Mouse (Mus musculus) cerebellum, adult 9-10 months (tissue): ENCODE measurements around the gene Vmn1r94.
"Not testable (repeated sequence)": the region's sequence is repeated elsewhere in the genome, so short reads cannot be mapped to it uniquely, and the experiment has no call there.

Experiments used
- DNase-seq: peaks from one replicate; pipeline ENCODE4 v3.0.0; 2022

Vmn1r94 gene

DNA sequence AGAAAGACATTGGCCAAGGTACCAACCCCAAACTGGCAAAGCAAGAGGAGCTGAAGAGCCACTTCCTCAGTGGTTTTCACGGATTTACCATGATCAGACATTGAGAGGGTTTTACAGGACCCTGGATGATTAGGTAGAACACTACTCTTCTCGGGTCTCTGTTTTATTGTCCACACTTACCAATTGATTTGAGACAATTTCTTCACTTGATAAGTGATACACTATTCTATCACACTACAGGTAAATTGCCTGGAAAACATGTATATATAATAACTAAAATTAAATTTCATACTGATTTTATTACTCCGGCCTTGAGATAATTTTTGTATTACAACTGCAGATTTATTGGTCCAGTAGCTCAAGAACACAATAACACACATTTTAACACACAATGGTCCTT is at the start of gene Vmn1r94:
Vmn1r94 (minus strand) TSS at position 101 of the 400 bp plus-strand sequence.
- DNase-seq = not testable (repeated sequence)

DNA sequence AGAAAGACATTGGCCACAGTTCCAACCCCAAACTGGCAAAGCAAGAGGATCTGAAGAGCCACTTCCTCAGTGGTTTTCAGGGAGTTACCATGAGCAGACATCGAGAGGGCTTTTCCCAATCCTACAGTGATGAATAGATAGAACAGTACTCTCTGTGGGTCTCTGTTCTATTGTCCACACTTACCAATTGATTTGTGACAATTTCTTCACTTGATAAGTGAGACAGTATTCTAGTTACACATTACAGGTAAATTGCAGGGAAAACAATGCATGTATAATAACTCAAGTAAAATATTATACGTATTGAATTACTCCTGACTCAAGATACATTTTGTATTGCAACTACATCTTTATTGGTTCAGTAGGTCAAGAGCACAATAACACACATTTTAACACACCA is 37.3 kb upstream of the Vmn1r94 start, which contains the start of gene Gm6164:
Gm6164 (minus strand) TSS at position 101 of the 400 bp plus-strand sequence.
- DNase-seq = not testable (repeated sequence)

DNA sequence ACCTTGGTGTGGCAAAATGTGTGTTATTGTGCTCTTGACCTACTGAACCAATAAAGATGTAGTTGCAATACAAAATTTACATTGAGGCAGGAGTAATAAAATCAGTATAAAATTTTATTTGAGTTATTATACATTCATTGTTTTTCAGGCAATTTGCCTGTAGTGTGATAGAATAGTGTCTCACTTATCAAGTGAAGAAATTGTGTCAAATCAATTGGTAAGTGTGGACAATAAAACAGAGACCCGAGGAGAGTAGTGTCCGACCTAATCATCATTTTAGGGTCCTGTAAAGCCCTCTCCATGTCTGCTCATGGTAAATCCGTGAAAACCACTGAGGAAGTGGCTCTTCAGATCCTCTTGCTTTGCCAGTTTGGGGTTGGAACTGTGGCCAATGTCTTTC is 25.2 kb upstream of the Vmn1r94 start, which contains the start of gene Vmn1r95:
Vmn1r95 (plus strand) TSS at position 301 of the 400 bp plus-strand sequence.
- DNase-seq = not testable (repeated sequence)

DNA sequence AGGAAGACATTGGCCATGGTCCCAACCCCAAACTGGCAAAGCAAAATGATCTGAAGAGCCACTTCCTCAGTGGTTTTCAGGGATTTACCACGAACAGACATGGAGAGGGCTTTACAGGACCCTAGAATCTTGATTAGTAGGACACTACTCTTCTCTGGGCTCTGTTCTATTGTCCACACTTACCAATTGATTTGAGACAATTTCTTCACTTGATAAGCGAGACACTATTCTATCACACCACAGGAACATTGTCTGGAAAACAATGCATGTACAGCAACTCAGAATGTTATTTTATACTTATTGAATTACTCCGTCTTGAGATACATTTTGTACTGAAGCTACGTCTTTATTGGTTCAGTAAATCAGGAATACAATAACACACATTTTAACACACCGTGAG is 29.2 kb downstream of the Vmn1r94 start, which contains the start of gene Vmn1r93:
Vmn1r93 (minus strand) TSS at position 101 of the 400 bp plus-strand sequence.
- DNase-seq = not testable (repeated sequence)

DNA sequence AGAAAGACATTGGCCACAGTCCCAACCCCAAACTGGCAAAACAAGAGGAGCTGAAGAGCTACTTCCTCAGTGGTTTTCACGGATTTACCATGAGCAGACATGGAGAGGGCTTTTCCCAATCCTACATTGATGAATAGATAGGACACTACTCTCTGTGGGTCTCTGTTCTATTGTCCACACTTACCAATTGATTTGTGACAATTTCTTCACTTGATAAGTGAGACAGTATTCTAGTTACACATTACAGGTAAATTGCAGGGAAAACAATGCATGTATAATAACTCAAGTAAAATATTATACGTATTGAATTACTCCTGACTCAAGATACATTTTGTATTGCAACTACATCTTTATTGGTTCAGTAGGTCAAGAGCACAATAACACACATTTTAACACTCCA is 45.7 kb downstream of the Vmn1r94 start, which contains the start of gene Gm16442:
Gm16442 (minus strand) TSS at position 101 of the 400 bp plus-strand sequence.
- not testable (repeated sequence) for DNase-seq
